Mouse (Mus musculus) gastrocnemius, postnatal 4 days (tissue): ENCODE measurements around the gene Zfp874a. TPM values are rescaled to one million over a fixed set of nuclear protein-coding genes. Genes with fewer than 3 reads are reported as not detected.
"Not testable (repeated sequence)": the region's sequence is repeated elsewhere in the genome, so short reads cannot be mapped to it uniquely, and the experiment has no call there.

Source experiments
- DNase-seq, 2 experiments: peaks; one replicate each; pipeline ENCODE4 v3.0.0; 2021 to 2022; ENCODE audit warnings: low spot score in 2 of 2, mixed read lengths in 2 of 2
- long read RNA-seq, 2 experiments: library from polyadenylated mRNA; stranded (forward); transcript quantifications; one replicate each; pipeline ENCODE4 v2.0.0; 2021
- total RNA-seq, 2 experiments: library from RNA; stranded (reverse); gene quantifications; 2 replicates each; pipeline ENCODE4 v1.2.3; 2021

Zfp874a gene
- total RNA-seq, result 1 to 10 TPM; 4.0 to 5.5 TPM
- long read RNA-seq, experiment 1, partial matches to known transcripts, result 0 of 1 reads
- long read RNA-seq, experiment 1, other reads (novel, unspliced or antisense), result 0 of 1 reads
- long read RNA-seq, experiment 2, partial matches to known transcripts, result 0 of 1 reads
- long read RNA-seq, experiment 2, other reads (novel, unspliced or antisense), result 1 of 1 reads

DNA sequence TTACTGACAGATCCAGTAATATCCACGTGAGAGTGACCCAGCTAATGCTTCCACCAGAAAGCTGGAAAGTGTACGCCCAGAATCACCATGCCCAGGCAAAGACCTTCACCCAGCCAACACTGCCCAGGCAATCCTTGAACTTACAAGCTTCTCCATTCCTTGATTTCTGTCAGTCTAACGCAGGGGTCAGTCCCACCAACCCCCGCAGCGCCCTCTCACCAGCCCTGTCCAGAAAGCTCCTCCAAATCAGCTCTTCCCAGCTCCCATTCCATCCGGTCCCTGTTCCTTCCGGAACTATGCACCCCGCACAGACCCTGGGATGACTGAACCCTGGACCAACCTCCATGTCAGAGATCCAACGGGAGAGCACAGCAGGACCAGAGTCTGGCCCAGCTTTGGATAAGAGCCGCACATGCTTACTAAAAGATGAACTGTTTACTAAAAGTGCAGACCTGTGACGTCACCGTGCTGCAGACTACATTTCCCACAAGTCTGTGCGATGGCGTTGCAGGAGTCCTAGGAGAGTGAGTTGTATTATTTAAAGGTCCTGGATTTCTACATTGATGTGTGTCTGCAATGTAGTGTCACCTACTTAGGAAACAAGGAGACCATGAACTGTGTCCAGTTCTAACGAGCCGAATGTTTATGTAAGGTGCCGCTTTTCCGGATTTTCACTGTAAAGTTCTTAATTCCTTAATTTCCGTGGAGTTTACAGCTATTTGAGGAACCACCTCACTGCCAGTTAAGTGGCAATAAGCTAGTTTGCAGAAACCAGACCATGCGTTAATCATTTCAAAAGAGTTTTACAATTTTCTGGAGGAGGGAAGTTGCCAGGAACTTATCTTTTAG lies at the start of gene Zfp874a:
TSS of gene Zfp874a (minus strand) at position 453 of the 849 bp plus-strand sequence.
- DNase-seq, result peak; percentile 33 to 85

DNA sequence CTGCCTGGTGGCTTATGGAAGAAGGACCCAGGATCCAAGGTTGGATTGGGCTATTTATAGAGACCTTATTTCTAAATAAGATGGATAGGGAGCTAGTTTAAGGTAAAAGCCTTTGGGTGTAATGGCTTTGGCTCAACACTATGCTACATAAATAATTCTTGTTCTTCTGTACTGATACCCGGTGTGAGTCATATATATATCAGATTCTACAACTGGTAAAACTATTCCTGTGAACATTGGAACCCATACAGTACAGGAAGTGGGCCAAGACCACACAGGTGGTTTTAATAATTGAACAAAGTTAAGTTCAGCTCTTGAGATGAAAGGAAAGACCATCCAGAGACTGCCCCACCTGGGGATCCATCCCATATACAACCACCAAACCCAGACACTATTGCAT lies 49.5 kb upstream of the Zfp874a start:
- DNase-seq, result no peak

DNA sequence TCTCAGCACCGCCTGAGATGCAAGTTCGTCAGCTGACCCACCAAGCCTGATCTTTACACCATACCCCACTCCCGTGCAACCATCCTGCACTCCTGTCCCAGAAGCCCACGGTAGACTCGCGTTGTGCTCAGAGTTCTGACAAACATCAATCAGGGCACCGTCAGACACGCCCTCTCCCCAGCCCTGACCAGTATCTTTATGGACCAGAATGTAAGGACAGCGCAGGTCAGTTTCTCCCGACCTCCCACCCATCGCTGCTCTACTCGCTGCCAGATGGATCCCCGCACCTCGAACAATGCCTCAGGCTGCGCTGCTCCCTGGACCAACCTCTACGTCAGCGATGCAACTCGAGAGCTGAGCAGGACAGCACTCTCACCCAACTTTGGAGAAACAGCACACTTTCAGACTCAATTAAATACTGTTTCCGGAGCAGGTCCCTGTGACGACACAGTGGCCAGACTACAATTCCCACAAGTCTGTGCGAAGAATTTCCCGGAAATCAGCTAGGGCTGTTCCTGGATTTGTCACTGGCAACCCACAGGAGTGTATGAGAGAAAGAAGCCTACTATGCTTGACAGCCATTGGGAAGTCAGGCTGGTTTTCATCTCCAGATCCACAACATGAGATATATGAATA lies 48.8 kb upstream of the Zfp874a start, which contains the start of gene Zfp58:
TSS of gene Zfp58 (minus strand) at position 472 of the 636 bp plus-strand sequence.
- DNase-seq, result peak; percentile 37 to 67

DNA sequence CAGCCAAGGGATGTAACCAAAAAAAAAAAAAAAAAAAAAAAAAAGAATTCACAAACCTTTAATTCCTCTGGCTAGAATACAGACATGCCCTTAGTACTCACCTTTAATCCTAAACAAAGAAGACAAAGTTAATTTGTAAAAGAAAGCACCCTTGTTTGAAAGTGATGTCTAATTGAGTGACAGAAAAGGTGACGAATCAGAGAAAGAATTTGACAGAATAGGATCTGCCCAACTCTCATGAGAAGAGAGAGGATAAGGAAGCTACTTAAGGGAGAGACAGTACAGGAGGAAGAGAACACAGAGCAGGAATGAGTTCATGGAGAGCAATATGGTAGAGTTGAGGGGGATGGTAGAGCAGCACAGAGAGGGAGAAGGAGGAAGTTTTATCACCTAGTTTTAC lies 44.2 kb upstream of the Zfp874a start:
- DNase-seq, result no peak

DNA sequence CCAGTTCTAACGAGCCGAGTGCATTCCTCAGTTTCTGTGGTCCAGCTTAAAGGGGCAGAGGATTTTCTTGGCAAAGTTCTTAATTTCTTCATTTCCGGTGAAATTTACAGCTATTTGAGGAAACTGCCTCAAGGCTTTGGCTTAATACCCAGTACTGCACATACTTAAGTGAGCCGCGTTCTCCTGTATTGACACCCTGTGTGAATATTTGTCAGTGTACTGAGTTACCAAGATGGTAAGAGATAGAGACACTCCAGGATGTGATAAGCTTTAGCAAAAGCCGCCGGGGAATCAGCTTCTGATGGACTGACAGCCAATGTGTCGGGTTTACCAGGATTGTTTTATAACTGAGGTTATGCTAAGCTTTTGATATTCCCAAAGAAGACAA lies 33.0 kb upstream of the Zfp874a start:
- no peak for DNase-seq

DNA sequence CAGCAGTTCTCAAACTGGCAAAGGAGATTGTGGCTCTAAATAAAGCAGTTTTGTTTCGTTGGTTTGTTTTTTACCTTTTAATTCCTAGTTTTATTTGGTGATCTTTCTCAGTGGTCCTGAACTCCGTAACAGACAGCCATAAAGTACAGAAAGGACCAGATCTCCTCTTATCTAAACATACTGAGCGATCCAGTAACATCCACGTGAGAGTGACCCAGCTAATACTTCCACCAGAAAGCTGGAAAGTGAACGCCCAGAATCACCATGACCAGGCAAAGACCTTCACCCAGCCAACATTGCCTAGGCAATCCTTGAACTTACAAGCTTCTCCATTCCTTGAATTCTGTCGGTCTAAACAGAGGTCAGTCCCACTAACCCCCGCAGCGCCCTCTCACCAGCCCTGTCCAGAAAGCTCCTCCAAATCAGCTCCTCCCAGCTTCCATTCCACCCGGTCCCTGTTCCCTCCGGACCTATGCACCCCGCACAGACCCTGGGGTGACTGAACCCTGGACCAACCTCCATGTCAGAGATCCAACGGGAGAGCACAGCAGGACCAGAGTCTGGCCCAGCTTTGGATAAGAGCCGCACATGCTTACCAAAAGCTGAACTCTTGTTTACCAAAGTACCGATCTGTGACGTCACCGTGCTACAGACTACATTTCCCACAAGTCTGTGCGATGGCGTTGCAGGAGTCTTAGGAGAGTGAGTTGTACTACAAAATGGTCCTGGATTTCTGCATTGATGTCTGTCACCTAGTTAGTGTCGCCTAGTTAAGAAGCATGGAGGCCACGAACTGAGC lies 32.4 kb upstream of the Zfp874a start, which contains the start of gene Zfp874b:
TSS of gene Zfp874b (minus strand) at position 634 of the 799 bp plus-strand sequence.
- peak; percentile 40 to 81 for DNase-seq

DNA sequence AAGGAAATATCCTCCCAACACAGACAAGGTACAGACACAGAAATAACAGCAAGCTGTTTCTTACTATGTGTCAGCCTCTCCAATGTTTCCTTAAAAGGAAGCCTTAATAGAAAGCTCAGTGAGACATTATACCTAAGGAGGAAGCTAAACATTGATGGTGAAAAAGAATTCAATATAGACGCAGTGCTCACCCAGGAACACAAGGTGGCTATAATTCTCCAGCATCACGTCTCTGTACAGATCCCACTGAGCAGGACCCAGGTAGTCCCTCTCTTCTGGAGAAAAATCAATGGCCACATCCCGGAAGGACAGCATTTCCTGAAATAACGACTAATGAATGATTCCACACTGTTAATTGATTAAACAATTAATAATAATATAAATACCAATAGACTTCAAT lies 30.1 kb upstream of the Zfp874a start:
- DNase-seq, result no peak

DNA sequence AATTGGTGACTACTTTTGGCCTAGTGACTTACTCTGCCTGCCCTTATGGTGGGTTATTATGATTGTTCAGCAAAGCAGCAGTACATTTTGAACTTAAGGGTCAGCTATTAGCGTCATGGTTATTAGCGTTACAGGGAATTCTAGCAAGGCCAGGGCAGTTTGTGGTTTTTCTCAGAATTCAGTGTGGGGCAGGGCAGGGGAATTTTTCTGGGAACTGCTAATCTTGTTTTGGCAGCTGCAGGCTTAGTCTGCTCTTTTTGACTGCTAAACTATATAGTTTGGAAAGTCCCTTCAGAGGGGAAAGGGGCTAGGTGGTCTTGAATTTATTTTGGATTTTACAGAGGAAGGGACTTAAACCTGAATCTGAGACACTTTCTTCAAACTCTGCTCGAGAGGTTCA lies 17.9 kb upstream of the Zfp874a start:
- DNase-seq, result no peak

DNA sequence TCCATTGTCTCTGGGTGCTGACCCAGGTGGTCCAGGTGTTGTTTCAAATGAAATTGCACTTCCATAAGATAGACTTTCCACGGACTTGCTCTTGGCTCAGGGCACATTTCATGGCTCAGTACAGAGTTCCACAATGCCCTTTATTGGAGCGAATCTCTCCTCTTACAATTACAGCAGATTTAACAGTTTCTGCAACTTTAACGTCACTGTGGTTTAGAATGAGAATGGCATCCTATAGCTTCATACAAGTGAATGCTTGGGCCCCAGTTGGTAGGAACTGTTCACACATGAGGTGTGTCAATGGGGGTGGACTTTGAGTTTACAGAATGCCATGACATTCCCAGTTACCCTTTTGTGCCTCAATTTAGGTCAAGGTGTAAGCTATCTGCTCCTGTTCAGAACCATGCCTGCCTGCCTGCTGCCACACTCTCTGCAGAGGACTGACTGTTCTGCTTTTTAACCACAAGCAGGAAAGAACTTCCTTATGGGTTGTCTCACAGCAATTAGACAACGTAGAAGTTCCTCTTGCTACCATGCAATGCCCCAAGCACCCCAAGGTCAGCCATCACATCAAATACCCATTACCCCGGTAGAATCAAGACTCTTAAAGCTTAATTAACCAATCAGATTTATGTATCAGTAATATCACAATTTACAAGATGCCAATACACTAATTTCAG lies 12.2 kb upstream of the Zfp874a start:
- not testable (repeated sequence) for DNase-seq

DNA sequence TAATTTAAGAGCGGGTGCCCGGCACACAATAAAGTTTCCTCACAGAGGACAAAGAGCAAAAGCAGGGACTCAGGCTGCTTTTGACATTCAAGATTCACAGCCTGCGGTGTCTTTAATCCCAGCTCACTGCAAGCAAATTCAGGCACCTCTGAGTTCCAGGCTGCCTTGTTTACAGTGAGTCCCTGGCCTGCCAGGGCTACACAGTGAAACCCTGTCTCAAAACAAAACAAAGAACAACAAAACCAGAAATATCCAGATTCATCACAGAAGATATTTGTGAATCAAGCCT lies 541 bp upstream of the Zfp874a start:
- no peak for DNase-seq

DNA sequence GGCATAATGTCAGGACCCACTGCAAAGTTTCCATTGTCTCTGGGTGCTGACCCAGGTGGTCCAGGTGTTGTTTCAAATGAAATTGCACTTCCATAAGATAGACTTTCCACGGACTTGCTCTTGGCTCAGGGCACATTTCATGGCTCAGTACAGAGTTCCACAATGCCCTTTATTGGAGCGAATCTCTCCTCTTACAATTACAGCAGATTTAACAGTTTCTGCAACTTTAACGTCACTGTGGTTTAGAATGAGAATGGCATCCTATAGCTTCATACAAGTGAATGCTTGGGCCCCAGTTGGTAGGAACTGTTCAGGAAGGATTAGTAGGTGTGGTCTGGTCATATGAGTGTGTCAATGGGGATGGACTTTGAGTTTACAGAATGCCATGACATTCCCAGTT lies 14.3 kb downstream of the Zfp874a start:
- not testable (repeated sequence) for DNase-seq

DNA sequence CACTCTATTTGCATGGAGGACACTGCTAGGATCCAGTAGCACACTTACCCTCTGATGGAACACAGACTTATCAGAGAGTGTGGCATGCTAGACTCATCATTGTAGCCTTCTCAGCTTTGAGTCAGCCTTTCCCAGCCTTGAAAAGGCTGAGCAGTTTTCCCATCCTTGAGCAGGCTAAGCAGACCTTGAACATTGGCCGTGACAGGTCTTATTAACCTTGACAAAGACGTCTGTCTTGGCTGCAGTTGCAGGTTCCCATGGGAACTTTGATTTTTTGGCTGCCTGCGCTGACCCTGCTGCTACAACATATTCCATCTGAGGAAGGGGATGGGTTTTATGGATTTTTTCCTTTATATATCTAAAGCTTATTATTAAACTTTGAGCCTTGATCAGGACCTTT lies 23.3 kb downstream of the Zfp874a start:
- no peak for DNase-seq

DNA sequence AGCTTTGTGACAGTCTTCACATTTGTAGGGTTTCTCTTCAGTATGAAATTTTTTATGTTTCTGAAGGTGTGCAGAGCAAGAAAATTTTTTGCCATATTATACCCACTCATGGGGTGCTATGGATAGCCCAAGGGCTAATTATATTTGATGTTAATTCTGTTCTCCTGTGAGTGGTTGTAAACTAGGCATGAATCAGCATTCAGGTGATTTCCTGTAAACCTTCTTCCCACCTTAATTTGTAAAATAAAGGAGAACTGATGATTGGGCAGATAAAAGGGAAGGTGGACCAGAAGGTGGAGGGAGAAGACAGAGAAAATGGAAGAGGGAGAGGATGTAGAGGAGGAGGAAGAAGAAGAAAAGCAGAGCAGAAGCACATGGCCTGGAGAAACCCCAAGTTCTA lies 25.7 kb downstream of the Zfp874a start:
- not testable (repeated sequence) for DNase-seq

DNA sequence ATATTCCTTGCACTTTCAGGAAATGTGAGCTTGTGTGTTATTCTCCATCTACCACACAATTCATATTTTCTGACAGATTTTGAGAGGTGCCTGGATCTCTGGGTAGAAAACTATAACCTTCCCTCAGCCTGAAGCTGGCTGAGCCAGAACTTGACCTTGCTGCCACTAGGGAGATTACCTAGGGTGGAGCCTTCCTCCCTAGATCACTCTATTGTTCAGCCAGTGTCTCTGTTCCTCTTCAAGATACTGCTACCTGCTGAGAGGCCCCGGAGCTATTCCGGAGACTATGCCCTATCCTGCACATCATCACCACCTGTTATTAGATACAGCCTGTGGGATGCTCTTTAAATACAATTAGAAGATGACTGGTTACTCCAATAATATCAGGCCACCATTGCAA lies 28.9 kb downstream of the Zfp874a start:
- DNase-seq, result not testable (repeated sequence)

DNA sequence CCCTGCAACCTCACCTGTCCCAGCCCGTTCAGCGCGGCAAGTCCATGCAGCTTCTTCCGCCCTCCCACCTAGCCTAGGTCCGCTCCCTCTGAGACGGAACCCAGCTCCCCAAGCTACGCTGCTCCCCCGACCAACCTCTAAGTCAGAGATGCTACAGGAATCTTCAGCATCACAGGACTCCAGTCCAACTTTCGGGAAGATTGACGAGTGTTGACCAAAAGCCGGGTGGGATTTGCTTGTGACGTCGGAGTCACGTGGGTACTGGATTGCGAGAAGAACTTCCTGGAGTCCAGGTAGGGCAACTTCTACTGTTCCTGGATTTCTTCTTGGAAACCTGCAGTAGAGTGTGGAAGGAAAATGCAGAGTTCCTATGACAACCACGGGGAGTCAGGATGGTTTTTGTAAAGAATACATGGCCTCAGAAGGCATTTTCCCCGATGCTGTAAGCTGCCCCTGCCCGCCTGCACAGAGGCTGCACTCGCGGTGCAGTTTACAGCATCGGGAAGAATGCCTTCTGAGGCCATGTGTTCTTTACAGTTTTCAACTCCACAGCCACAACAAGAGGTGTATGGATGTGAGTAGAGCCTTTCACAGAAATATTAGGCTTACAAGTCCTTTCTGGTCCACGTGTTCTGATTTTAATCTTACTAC lies 30.1 kb downstream of the Zfp874a start, which contains the start of gene Zfp459:
TSS of gene Zfp459 (minus strand) at position 212 of the 651 bp plus-strand sequence.
- DNase-seq, result peak in 1 of 2 experiments; percentile 10

DNA sequence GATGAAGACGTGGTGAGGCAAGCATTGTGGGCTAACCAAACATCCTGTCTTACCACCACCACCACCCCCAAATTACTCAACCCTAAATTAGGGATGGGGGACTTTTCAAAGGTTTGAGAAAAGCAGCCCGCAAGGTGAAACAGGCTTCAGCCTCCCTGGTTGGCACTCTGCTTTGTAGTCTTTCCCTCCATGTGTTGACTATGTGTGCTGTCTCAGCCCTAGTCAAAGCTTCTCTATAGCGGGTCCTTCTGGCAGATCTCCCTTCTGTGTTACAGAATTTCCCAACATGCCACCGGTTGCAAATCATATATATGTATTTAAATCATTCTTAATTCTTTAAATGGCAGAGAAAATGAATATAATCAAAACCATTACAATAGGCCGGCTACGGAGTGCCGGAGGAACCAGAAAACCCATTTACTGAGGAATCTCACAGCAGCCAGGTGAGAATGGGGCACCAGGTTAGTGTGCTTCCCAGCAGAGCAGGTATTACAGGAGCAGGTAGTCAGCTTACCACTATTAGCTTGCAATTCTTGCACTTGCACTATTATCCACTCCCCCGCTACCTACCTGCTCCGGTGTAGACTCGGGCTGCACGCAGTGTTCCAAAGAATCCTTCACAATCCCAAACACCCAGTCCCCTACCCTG lies 30.7 kb downstream of the Zfp874a start:
- DNase-seq, result no peak

DNA sequence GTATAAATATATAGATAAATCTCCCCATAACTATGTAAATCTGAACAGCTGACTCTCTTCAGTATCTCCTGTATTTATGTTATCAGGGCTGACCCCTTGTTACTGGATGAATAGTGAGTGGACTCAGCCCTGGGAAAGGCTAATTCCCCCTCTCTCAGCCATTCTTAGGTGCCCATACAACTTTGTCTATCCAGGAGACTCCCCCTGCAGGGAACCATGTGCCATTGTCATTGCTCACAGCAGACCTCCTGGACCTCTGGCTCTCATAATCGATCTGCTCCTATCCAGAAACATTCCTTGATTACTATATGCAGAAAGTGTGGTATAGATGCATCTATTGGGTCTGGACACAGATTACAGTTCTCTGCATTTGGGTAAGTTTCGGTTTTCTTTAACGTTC lies 34.6 kb downstream of the Zfp874a start:
- DNase-seq, result no peak

DNA sequence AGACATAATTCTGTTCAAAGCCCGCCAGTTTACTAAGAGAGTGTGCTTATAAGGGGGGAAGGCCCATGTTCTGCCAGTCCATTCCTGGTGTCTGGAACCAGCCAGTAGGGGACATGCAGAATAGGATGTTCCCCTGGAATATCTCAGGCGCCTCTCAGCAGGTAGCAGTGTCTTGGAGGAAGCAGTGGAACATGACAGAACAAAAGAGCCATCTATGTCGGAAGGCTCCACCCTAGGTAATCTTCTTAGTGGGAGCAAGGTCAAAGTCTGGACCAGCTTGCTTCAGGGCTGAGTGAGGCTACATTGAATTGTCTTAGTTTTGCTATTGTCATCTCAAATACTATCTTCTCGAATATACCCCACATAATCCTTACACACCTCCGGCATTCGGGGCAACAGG lies 35.7 kb downstream of the Zfp874a start:
- DNase-seq, result no peak

DNA sequence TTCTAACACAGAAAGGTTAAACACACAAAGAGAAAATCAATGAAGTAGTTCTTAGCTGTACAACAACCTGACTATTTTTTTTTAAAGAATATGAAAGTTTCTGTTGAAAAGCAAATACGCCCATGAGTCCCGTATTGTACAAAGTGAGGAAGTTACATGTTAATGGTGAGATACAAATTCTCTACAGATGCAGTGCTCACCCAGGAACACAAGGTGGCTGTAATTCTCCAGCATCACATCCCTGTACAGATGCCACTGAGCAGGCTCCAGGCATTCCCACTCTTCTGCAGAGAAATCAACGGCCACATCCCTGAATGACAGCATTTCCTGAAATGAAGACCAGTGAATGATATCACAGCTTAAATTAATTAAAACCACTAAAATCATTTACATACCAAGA lies 37.8 kb downstream of the Zfp874a start:
- DNase-seq, result not testable (repeated sequence)
